Mouse (Mus musculus) embryo, embryonic 10 days (tissue): Measurements from ENCODE around the gene Gm13694.

Experiments used
- DNase-seq: peaks from one replicate; pipeline ENCODE4 v3.0.0-alpha.2; 2015; ENCODE audit warnings: low spot score

The Gm13694 gene

DNA sequence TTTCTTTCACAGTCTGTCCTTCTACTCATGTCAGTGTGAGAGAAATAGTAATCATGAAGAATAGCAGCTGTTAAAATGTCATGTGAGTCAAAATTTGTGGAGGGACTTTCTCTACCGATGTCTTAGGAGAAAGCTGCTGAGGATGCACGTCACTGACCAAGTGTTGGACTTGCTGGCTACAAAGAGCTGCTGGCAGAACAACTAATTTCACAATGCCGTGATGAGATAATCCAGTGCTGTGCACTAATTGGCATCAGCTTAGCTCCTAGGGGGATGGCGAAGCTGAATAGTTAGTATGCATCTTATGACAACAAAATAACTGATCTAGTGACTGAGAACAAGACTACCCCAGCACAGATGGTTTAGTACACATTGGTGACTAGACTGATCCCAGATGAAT lies 46.5 kb downstream of the Gm13694 start:
- no peak for DNase-seq
